Mouse (Mus musculus): ENCODE results near the gene S1pr1.

Gene S1pr1

DNA sequence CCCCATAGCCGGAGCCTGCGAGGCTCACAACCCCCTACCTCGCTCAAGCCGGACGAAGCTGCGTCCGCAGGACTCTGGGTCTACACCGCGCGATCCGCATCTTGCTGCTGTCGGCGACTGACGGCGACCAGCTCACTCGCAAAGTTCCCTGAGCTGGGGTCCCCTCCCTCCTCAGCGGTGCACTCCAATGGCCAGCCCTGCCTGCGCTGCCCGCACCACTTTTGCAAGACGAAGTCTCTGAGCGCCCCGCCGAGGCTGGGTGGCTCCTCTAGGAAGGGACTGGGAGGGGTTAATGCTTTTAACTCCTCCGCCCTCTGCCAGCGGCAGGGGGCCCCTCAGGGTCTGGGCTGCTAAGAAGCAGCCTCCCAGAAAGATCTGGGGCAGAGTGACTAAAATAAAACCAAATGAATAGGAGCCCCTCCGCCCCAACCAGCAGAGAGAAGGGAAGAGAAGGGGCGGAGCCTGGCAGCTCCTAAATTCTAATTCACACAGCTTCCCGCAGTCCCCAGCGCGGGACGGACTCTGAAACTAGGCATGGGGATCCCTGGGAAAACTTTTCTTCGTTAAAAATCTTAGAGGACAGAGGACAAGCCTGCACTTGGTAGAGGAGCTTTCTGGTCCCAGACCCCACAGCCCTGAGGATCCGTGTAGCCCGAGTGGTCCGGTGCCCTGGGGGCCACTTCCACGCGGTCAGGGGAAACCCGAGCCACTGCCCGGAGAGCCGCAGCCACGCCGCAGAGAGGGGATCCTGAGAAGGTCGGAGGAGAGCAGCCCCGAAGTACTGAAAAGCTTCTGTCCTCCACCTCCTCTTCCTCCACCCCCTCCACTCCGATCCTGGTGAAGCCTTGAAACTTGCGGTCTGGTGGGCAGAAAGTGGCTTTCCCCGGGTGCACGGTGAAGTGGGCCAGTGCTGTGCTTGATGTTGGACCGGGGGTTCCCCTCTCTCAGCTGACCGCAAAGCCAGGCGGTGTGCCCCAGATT lies at the start of gene S1pr1:
TSS of gene S1pr1 (minus strand) at position 402 of the 981 bp plus-strand sequence.
- DNase-seq (ENCODE audit: low spot score in 2 of 2) = peak; percentile 45 to 52

DNA sequence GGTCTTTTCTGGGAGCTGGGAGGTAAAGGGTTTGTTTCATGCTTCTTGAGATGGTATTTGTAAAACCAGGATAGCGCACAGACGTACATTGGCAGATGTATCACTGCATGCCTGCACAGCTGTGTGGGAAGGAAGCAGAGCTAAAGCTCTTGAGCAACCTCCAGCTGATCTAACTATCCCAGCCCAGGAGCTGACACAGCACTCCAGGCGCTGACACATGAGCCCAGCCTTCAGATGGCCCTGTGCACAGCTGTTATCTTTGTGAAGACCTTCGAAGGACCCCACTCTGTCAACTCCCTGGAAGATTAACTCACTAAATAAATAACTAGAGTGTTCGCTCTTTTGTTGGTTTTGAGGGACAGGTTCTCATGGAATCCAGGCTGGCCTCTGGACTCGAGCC lies 48.4 kb upstream of the S1pr1 start:
- DNase-seq (ENCODE audit: low spot score in 2 of 2) = no peak

DNA sequence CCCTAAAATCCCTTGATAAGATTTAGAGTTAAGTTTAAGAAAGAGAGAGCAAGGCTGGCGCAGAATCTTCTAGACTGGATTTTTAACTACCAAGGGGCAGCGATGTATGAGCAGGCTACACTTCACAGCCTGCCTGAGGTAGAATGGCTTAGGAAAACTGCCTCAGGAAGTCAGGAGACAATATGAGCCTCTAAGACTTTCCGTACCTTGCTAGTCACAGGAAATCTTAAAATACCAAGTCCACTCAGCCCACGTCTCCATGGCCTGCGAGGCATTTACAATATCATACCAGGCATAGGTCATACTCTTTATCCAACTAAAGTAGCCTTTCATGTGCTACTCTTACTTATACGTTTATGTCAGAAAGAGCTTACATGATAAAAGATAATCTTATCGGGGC lies 48.0 kb upstream of the S1pr1 start:
- no peak for DNase-seq (ENCODE audit: low spot score in 2 of 2)

DNA sequence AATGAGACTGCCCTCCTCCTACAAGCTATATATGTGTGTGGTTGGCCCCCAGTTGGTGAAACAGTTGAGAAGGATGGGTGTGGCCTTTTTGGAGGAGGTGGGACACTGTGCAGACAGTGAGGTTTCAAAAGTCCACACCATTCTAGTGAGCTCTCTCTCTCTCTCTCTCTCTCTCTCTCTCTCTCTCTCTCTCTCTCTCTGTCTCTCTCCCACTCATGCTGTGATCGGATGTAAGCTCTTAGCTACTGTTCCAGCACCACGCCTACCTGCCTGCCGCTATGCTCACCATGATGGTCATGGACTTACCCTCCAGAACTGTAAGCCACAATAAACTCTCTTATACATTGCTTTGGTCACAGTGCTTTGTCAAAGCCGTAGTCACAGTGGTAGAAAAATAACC lies 44.8 kb upstream of the S1pr1 start:
- no peak for DNase-seq (ENCODE audit: low spot score in 2 of 2)

DNA sequence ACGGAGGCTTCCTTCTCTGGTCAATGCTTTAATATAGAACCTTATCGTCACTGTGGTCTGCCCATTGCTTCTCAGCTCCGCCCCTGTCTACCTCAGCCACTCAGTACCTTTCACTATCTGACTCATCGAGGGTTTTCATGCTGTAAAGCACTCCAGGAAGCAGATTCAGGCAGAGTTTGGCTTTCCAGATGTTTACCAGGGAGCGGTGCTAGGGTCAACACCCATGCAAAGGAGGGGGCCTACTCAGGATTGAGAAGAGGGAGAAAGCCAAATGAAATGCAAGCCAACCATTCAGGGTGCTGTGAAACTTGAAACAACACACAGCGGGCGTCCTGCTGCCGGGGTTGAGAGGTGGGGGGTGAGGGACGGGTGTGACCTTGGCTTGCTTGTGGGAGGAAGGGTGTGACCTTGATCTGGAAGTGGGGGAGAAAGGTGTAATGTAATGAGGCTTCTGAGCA lies 43.6 kb upstream of the S1pr1 start:
- DNase-seq (ENCODE audit: low spot score in 2 of 2) = no peak

DNA sequence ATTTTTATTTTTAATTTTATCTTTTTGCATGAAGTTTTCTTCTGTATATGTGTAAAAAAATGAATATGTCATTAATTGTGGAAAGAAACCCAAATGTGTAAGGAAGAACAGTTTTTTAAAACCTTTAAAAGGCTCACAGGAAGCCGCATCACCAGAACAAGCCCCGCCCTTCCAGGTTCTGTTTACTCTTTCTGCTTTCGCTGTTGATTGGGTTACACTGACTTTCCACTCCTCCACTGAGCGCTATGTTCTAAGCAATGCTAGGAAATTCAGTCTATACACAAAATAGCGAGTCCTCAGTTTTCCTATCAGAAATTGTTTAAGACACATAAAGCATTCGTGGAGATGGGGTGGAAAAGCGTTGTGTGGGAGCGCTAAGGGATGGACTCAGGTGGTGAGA lies 39.6 kb upstream of the S1pr1 start:
- DNase-seq (ENCODE audit: low spot score in 2 of 2) = no peak

DNA sequence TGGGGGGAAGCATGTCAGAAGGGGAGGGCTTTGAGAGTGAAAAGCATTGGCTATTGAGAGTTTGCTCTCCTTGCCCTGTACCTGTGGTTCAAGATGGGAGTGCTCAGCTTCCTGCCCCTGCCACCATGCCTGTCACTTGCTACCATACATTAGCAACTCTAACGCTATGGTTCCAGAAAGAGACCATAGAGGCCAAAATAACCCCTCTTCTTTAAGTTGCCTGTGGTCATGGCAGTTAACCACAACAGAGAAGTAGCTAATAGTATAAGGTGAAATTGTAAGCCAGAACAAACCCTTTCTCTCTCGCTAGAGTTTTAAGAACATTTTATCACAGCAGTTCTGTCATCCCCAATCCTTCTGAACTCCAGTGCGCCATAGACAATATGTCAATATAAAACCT lies 35.5 kb upstream of the S1pr1 start:
- DNase-seq (ENCODE audit: low spot score in 2 of 2) = no peak

DNA sequence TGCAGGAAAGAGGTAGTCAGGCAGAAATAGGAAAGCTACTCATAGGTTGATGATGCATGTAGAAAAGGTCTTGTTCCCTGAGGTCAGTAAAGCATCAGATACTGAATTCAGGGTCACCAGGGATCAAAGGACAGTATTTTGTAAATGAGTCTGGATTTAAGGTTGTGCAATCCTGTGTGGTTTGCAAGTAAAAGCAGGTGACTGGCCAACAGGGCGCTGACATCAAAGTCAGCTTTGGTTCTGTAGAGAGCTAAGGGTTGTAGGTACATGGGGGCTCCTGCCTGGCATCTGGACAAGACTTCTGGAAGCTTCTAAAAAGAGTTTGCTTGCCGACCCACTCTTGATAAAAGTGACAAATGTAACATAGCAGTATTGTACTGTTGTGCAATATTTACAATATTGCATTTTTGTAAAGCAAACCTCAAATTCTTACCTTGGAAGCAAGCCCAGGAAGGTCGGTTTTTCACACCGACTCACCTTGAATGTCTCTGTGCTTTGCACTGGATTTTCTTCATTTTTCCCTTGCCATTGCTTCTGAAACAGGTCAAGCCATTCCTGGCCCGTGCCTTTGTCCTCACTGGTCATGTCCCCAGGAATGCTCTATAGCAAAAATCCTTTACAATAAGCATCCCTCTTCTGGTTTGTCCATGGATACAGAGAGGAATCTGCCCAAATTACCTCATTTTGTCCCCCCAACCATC lies 33.6 kb upstream of the S1pr1 start:
- DNase-seq (ENCODE audit: low spot score in 2 of 2) = no peak

DNA sequence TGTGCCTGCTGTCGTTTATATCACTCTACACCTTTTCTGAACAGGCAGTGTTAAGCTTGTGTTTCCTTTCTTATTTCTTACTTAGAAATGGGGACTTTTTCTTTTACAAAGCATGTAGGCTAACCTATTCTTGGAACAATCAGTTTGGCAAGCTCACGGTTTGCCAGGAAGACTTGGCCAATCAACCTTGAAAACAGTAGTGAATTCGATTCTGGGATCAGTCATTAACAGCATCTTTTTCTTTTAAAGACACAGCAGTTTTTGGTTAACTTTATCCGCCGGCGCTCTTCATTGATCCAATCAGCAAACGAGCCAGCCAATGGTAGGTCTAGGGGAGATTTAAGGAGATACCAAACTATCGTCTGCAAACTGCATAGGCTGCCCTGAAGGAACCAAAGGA lies 31.6 kb upstream of the S1pr1 start:
- no peak for DNase-seq (ENCODE audit: low spot score in 2 of 2)

DNA sequence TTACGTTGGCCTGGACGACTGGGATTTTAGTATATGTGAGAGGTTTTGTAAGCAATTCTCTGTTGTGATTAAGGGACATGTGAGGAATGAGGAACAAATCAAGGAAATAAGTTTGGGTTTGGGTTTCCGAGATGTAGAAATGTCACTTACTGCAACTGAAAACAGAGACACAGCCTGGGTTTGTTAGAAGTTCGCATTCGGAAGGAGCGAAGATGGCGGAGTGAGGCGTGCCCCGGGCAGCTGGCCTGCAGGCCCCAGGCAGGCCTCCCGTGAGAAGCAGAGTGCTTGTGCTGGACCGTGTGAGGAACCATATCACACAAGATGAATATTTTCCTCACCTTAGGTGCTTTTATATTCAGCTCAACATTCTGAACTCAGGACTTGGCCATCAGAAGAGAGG lies 30.2 kb upstream of the S1pr1 start:
- no peak for DNase-seq (ENCODE audit: low spot score in 2 of 2)

DNA sequence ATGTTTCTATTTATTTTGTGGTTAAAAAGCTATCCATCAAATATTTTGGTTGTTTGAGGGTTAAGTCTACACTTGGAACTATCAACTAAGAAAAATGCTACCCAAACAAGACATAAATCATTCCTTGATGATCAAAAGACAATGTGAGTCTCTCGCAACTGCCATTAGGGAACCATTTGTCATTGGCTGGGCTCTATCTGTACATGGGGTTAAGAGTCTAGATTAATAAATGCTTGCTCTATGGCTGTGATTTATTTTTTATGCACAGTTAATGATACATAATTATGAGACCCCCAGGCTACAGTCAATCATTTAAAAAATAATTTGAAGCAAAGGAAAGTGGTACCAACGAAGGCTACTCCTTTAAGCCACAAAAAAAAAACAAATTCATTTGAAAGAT lies 23.7 kb upstream of the S1pr1 start:
- no peak for DNase-seq (ENCODE audit: low spot score in 2 of 2)

DNA sequence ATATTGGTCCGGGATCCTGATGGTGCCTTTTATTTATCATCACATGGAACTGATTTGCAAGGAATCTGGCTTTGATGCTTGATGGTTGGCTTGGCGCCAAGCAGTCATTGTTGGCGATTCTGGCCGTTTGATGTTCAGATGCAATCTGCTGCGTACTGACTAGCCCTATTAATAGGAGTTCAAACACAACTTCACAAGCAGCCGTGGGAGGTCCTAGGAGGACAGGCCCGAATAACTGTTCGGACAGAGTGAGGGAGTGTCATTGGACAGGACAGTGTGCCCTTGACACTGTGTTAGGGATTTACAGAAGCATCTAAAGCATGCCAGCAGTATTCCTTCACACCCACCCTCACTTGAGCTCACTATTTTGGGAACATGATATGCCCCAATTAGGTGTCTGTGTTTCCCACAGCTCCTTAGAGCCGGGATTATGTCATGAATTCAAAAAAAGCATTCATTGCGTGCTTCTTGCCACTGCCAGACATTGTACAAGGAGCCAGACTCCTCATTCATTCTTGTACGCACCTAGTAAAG lies 23.0 kb upstream of the S1pr1 start:
- peak in 1 of 2 experiments; percentile 32 for DNase-seq (ENCODE audit: low spot score in 2 of 2)

DNA sequence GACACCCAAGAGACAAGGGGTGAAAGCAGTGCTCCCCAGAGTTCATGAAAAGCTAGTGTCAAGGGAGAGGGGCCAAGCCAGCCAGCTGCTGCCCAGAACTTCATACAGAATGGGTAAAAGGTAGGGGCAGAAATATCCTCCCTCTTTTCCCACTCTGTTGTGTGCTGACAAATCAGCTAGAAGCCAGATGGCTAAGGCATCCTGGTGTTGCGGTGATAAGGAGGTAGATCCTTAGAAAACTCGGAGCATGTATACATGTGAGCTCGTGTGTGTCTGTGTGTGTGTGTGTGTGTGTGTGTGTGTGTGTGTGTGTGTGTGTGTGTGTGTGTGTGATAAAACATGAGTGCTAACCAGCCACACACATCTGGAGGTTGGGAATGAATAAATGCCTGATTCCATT lies 20.7 kb upstream of the S1pr1 start:
- no peak for DNase-seq (ENCODE audit: low spot score in 2 of 2)

DNA sequence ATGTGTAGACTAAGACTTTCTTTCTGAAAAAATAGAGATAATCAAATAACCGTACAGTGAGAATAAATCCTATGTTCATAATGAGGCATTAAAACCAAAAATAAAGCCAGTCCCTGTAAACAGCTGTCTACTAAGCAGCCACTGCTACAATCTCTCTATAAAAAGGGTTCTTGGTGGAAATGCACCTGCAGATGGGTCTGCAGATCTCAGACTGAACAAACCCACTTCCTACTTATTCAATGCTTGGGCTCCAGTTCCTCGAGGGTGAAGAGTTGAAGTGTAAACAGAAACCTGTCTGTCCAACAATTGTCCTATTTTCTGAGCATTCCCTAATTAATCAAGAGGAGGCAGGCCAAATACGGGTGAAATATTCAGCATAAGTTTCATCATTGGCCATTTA lies 20.0 kb upstream of the S1pr1 start:
- DNase-seq (ENCODE audit: low spot score in 2 of 2) = no peak

DNA sequence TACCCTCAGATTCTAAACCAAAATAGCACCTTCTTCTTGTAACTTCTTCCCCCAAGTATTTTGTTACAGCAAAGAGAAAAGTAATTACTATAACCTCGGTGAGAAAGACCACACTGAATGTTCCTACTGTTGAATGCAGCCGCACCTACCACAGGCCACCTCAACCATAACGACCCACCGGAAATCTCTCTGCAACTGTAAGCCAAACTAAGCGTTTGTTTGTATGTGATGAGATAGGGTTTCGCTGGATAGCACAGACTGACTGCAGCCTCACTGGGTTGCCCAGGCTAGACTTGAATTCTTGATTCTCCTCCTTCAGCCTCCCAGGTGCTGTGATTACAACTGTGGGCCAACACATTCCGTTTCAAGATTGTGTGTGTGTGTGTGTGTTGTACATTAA lies 15.5 kb upstream of the S1pr1 start:
- DNase-seq (ENCODE audit: low spot score in 2 of 2) = no peak

DNA sequence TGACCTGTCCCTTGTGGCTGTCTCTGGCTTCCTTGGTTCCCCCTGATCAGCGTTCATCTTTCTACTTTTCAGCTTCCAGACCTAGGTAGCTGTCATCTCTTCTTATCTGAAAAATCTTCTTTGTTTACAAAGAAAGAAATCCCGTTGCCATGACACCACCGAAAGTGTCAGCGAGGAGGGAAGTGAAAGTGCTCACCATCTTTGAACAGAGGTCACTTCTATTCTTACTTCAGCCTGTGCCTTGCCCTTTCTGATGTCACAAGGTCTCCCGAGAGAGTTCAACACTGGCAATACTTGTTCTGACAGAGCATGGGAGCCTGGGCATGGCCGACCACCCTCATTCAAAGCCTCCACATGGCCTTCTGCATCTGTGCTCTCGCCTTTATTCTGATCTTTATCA lies 14.3 kb upstream of the S1pr1 start:
- DNase-seq (ENCODE audit: low spot score in 2 of 2) = no peak

DNA sequence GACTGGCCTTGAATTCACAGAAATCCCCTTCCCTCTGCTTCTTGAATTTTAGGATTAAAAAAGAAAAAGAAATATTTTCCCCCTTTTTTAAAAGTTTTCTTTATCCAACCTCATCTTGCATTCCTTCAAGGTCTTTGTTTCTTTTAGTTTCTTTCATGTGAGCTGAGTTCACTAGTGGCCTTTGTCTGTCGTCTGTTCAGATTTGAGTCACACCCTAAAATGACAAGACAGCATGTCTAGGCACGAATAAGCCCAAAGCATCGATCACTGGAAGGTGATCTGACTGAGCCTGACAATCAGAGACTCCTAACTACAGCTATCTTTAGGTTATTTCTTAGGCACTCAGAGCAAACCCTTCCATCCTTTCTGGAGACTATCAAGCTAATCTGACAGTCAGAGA lies 13.3 kb upstream of the S1pr1 start:
- no peak for DNase-seq (ENCODE audit: low spot score in 2 of 2)

DNA sequence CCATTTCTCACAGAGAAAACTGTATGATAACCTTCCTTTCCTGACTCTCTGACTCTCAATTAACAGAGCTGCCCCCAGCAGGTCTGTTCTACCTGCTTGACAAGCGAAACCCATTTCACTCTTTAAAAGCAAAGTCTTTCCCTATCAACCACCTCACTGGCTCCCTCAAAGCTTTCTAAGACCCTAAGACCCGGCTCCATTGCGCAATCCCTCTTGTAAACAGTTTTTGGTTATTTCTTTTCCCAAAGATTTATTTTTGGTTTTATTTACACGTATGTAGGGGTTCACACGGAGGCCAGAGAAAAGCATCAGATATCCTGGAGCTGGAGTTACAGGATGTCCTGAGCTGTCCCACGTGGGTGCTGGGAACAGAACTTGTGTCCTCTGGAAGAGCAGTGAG lies 4.0 kb upstream of the S1pr1 start:
- no peak for DNase-seq (ENCODE audit: low spot score in 2 of 2)

DNA sequence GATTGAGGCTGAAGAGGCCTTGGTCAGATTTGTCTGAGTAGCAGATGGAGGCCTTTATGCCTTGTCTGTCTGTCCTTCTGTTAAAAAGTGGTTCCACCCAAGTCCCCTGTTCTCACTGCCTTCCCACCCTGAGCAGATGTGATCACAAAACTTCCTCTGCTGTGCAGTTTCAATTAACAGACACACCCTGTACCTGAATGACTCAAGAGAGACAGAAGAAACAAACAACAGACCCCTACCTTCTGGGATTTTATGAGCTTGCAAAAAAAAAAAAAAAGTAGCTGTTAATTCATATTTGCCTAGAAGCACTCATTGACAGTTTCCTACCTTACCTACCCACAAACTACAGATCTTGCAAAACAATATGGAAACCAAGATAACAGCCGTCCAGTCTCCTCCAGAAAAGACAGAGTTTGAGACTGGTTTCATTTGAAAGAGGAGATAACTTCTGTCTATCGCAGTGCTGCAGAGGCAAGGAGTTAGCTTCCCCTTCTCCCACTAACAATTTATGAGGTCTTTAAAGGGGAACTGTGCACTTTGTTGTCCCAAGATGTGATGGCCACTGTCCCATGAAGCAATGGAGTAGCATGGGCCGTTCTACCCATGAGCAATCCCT lies 1.1 kb upstream of the S1pr1 start:
- DNase-seq (ENCODE audit: low spot score in 2 of 2) = no peak

DNA sequence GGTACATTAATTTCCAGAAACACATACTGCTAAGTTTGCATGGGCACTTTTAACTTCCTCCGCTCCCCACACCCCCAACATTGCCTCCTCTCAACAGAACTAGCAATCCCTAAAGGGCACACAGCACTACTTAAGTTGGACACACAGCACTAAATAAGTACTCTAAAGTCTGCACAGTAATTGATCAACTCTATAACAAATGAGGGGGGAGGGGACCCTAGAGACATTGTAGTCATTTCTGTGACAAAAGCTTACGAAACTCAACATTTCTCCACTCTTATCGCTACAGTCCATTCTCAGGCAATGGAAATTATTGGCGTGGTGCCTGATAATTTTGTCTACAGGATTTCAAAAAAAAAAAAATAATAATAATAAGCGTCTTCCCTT lies 830 bp downstream of the S1pr1 start:
- no peak for DNase-seq (ENCODE audit: low spot score in 2 of 2)

DNA sequence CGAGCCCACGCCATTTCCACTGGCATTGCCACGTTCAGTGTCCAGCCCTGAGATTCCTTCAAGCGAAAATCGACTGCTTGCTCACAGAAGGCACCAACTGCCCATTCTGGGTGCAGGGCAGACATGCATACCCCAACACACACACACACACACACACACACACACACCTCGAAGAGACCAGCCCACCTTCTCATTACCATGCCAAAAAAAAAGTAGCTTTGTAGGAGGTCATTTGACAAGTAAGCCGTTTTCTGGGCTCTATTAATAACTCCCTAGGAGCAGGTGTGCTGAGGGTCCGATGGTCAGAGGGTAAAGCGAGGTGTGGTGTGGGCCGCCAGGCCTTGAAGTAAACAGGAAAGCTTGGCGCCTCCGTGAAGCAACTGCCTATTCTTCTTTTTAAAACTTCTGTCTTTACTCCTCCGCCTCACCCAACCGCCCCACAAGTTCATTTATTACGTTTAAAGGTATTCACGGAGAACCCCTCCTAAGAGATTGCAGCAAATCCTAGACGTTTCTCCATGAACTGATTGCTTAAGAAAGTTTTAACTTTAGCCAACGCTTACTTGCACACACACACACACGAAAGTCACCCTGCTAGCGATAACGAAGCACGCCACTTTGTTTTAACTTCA lies 1.3 kb downstream of the S1pr1 start:
- DNase-seq (ENCODE audit: low spot score in 2 of 2) = no peak

DNA sequence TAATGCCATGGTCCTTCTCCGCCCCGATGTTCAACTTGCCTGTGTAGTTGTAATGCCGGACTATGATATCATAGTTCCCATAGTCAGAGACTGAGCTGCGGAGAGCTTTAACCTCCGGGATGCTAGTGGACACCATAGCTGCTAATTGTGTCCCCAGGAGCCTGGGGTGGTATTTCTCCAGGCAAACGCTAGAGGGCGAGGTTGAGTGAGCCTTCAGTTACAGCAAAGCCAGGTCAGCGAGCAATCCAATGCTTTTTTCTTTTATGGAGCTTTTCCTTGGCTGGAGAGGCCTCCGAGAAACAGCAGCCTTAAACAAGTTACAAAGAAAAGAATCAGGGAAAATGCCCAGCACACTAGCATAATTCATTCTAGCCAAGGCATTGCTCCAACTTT lies 2.1 kb downstream of the S1pr1 start:
- DNase-seq (ENCODE audit: low spot score in 2 of 2) = peak; percentile 74 to 75

Data from right cerebral cortex, adult 2 months (tissue).